Mouse (Mus musculus): ENCODE data around the gene Pebp1.

- TF ChIP-seq FLI1 (IDR thresholded peaks at IDR 0.05; ENCODE audit: low read length) (no peak), GATA1 (IDR thresholded peaks at IDR 0.05; ENCODE audit: borderline replicate concordance, low read length) (no peak)
Observed at GRCm38 (mm10) chr5:117307699-117308098, 20.3 kb upstream of the Pebp1 start.
